Mouse (Mus musculus): ENCODE measurements around the gene Rpl6. TPM values are rescaled to one million over a fixed set of nuclear protein-coding genes. Genes with fewer than 3 reads are reported as not detected.

The Rpl6 gene
- polyA plus RNA-seq, 1 experiment = 121 TPM

DNA sequence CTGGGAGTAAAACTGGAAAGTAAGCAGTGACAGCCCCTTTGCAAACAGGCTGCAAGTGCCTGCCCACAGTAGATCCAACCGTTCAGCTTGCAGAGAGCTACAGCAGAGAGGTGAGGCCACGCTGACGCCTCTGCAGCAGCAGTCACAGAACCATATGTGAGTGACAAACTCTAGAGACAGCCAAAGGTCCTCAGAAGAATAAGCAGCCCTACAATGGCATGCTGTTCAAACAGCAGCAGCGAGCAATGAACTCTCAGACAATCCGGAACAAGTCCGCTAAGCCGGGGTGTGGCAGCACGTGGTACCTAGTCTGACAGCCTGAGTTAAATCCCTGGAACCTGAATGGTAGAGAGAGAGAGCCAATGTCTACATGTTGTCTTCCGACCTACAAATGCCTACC lies 15.1 kb upstream of the Rpl6 start:
- no peak for TF ChIP-seq GATA1 (IDR thresholded peaks at IDR 0.05; ENCODE audit: low read length)

DNA sequence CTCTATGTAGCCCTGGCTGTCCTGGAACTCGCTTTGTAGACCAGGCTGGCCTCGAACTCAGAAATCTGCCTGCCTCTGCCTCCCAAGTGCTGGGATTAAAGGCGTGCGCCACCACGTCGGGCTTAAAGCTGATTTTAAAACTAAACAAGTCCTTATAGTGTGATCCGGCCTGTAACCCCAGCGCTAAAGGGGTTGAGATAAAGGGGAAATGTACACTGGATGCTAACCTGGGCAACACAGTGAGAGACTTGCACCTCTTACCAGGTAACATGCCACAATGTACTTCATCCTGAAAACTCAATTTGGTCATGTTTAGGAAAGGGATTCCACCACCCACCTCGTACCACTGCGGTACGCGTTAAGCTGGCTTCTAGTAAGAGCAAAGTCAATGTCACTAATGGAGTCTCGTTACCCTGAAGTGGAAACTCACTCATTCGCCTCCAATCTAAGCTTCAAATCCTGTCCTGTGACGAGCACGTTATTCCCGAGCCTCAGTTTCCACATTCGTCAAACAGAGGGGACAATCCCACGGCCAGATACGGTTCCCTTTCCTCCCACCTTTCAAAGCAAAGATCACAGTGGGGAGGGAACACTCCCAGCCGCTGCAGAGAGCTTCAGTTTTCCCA lies 14.0 kb upstream of the Rpl6 start:
- no peak for TF ChIP-seq GATA1 (IDR thresholded peaks at IDR 0.05; ENCODE audit: low read length)

DNA sequence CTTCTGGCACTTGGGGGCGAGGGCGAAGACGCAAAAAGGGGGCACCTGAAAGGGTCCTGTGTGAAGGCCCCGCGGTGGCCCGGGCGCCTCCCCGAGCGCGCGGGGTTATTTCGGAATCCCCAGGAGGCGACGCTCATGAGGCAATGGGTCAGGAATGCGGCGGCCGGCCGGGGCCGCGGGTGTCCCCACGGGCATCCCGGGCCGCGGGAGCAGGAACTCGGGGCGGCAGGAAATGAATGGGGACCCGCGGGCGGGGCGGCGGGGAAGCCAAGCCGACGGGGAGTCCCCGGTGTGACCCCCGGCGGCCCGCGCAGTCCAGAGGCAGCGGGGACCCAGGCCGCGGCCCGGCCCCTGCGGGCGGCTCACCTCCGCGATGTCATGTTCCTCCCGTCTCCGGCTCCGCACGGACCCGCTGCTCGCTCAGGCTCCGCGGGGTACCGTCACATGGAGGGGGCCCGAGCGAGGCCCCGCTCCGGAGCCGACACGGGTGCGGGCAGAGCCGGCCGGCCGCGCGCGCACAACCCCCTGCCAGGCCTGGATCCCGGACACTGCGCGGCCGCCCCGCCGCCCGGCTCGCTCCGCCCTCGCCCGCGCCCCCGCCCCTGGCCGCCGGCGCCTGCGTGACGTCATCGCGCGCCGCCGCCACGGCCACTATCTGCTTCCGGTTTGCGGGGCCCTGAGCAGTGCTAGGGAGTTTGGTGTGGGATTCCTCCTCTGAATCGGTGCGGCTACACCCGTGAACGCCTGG lies 13.3 kb upstream of the Rpl6 start, which contains the start of gene Ptpn11:
TSS of gene Ptpn11 (minus strand) at position 562 of the 748 bp plus-strand sequence.
- no peak for TF ChIP-seq GATA1 (IDR thresholded peaks at IDR 0.05; ENCODE audit: low read length)

DNA sequence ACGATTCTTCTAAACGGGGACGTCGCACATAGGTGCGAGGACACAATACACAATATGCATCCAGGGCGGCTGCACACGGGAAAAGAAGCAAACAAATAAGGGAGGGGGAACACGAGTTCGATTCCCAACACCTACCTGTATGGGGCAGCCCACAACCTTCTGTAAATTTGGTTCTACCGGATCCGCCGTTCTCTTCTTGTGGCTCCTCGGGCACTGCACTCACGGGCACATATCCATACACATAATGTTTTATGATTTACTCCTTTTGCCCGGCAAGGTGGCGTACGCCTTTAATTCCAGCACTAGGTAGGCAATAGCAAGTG lies 12.7 kb upstream of the Rpl6 start:
- no peak for TF ChIP-seq GATA1 (IDR thresholded peaks at IDR 0.05; ENCODE audit: low read length)

DNA sequence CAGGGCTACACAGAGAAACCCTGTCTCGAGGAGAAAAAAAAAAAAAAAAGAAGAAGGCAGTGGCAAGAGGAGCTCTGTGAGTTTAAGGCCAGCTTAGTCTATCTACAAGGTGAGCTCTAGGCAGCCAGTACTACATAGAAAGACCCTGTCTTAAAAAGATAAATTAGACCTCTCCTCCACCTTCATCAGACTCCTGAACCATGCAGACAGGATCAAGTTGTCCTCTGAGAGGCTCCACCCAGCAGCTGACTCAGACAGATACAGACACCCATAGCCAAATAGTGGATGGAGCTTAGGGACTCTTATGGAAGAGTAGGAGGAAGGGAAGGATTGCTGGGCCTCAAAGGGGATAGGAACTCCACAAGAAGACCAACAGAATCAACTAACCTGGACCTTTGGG lies 10.1 kb upstream of the Rpl6 start:
- no peak for TF ChIP-seq GATA1 (IDR thresholded peaks at IDR 0.05; ENCODE audit: low read length)

DNA sequence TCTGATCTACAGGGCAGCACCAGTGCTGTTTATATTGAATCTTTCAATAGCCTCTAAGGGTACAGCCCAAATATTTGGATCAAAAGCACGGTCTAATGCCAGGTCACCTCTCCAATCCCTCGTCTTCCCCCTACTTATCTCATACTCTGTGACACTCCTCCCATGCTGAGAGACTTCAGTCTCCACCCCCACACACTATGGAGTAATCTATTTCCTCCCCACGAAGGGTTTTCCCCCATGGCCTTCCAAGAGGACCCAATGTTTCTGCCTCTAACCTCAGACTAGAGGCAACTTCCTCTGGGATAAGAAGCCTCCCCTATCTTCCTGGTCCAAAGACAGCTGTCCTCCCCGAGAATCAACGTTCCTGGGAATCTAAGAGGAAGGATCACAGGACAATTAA lies 7.5 kb upstream of the Rpl6 start:
- no peak for TF ChIP-seq GATA1 (IDR thresholded peaks at IDR 0.05; ENCODE audit: low read length)

DNA sequence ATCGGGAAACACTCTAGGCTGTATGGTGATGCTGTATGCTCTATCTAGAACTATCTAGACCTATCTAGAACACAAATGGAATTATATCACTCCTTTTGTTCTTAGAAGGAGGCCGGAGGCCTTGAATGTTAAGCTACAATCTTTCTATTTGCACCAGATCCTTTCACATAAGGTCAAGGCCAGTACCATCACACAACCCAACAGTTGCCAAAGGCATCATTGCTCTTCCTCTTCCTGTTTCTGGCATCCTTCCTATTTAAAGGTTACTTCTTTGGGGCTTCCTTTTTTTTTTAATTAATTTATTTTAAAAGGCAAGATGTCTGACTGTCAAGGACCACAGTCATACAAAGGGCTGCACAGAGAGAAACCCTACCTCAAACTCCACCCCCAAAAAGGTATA lies 6.9 kb upstream of the Rpl6 start:
- no peak for TF ChIP-seq GATA1 (IDR thresholded peaks at IDR 0.05; ENCODE audit: low read length)

DNA sequence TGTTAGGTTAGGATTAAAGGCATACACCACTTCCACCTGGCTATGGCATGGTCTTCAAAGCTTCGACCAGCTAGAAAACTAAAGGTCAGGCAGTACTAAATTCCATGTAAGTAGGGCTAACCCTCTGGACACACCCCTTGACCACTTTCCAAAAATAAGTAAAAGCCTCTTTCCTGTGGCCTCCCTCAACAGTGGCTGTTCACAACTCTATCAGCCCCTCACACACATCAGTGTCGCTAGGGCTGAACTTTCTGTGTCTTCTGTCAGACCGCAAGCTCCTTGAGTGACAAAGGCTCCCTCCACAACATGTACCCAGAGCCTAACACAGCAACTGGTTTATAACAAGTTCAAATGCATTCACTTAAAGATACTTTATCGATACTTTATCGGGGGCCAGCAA lies 5.9 kb upstream of the Rpl6 start:
- no peak for TF ChIP-seq GATA1 (IDR thresholded peaks at IDR 0.05; ENCODE audit: low read length)

DNA sequence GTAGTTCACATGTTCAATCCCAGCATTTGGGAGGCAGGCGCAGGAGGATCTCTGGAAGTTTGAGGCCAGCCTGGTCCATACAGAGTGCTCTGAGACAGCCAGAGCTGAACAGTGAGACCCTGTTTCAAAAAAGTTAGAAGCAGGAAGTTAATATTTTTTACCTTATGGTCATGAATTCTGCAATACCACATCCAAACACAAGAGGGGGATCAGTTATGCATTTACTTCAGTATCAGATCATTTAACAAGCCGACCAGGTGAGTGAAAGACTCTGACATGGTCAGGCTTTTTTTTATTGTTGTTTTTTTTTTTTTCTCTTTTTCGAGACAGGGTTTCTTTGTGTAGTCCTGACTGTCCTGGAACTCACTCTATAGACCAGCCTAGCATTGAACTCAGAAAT lies 2.5 kb upstream of the Rpl6 start:
- no peak for TF ChIP-seq GATA1 (IDR thresholded peaks at IDR 0.05; ENCODE audit: low read length)

DNA sequence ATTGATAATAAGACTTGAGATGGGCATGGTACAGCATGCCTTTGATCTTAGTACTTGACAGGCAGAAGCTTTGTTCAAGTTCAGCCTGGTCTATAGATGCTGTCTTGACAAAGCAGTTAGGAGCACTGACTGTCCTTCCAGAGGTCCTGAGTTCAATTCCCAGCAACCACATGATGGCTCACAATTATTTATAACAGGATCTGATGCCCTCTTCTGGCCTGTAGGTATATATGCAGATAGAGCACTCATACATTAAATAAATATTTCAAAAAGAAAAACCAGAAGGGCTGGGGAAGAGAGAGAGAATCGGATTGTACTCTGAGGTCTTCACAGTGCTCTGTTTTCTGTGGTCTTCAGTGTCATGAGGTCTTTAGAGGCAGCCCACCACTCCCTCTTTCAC lies 1.8 kb upstream of the Rpl6 start:
- TF ChIP-seq GATA1 (IDR thresholded peaks at IDR 0.05; ENCODE audit: low read length) = no peak

DNA sequence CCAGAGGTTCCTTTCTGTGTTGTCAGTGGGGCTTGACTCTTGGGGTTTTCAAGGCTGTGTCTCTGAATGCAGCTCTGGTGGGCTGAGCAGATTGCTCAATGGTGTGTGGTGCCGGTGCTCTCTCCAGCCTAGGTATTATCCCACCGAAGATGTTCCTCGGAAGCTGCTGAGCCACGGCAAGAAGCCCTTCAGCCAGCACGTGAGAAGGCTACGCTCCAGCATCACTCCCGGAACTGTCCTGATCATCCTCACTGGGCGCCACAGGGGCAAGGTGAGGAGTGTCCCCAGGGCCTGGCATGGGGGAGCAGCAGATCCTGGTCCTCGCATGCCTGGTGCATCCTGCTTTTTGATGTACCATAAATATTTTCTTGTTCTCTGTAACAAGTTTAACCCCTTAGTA lies 2.3 kb downstream of the Rpl6 start:
- no peak for TF ChIP-seq GATA1 (IDR thresholded peaks at IDR 0.05; ENCODE audit: low read length)

DNA sequence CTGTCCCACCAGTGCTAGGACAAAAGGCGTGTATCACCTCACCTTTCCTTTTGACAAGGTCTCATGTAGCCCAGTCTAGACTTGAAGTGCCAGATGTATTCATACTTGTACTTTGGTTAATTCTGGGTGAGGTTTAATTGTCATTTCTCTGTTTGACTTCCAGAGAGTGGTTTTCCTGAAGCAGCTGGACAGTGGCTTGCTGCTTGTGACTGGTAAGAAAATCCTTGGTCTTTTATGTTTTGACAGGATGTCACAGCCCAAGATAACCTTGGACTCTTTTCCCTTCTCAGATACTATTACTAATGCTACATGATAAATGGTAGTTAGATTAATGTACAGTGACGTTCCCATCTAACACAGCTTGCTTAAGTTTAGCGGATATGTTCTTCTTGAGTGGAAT lies 2.7 kb downstream of the Rpl6 start:
- no peak for TF ChIP-seq GATA1 (IDR thresholded peaks at IDR 0.05; ENCODE audit: low read length)

DNA sequence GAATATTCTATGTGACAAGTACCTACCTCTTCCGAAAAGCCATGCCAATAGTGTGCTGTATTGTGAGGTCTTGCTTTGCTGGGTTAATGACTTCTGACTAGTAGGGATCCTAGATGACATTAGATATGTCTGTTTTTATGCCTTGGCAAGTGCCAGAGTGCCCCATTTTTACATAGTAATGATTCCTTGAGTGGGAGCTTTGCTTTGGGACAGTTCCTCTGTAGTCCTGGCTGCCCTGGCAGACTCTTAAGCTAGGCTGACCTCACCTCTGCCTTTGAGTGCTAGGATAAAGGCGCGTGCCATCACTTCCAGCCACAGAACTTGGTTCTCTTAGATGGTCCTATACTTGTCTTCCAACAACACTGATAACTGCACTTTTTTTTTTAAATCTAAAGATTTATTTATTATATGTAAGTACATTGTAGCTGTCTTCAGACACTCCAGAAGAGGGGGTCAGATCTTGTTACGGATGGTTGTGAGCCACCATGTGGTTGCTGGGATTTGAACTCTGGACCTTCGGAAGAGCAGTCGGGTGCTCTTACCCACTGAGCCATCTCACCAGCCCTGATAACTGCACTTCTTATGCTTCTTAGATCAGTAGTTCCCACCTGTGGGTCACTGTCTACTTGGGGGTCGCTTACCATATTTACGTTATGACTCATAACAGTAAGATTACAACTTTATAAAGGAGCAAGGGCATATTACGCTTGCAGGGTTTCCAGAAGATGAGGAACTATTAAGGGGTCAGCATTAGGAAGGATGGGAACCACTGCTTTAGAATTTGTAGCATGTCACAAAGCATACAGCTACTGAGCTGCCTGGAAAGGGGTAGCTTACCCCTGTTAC lies 5.7 kb downstream of the Rpl6 start:
- no peak for TF ChIP-seq GATA1 (IDR thresholded peaks at IDR 0.05; ENCODE audit: low read length)

DNA sequence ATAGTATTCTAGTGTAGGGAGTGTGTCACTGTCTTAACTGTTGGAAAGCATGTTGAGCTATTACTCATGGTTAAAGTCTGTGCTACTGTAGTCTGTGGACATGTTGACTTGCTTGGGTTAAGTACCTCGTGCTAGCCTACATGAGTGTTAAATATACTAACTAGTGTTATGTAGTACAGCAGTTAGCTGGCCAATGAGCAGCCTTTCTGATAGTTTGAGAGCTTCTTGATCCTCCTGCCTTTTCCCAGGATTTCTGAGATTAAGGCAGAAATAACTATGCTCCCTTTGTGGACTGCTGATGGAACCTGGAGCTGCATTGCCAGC lies 6.3 kb downstream of the Rpl6 start:
- no peak for TF ChIP-seq GATA1 (IDR thresholded peaks at IDR 0.05; ENCODE audit: low read length)

DNA sequence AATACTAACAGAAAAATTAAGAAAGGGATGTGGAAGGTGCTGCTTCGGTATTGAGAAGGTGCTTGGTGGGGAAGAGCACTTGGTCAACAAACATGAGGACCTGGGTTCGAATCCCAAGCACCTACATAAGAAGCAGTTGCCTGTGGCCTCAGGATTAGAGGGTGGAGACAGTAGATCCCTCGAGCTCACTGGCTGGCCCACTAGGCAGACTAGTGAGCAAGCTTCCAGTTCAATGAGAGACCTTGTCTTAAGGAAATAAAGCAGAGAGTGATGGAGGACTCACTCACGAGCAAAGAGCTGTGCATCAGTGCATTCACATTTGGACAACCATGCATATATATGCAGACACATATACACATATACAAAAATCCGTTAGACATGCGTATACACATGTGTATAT lies 7.8 kb downstream of the Rpl6 start:
- no peak for TF ChIP-seq GATA1 (IDR thresholded peaks at IDR 0.05; ENCODE audit: low read length)

DNA sequence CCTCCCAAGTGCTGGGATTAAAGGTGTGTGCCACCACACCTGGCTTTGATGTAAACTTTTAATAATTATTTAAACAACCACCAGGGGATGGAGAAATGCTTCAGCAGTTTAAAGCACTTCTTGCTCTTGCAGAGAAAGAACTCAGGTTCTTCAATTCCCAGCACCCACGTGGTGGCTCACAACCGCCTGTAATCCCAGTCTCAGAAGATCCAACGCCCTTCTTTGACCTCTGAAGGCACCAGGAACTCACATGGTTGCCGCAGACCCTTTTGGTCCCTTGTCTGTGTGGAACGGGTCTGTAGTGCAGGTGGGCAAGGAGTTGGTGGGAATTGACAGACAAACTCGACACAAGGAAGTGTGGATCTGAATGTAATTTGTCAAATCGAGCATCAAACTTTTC lies 10.4 kb downstream of the Rpl6 start:
- TF ChIP-seq GATA1 (IDR thresholded peaks at IDR 0.05; ENCODE audit: low read length) = no peak
